Mouse (Mus musculus): Measurements from ENCODE around the gene Gm21970. TPM values are rescaled to one million over a fixed set of nuclear protein-coding genes. Genes with fewer than 3 reads are reported as not detected.

The Gm21970 gene
- polyA plus RNA-seq (2011; ENCODE audit: insufficient read depth, insufficient read length, low read depth, missing spikeins) = 1.6 TPM in 1 of 2 replicates, not detected in the other

GRCm38 (mm10) chr16:91391421-91391820 is at the start of gene Gm21970:
Gene Gm21970 (plus strand): TSS chr16:91391721.
- Histone ChIP-seq H3K4me3 (ENCODE audit: low read depth, low read length) (no peak within 1 kb of the TSS), H3K27me3 (ENCODE audit: control insufficient read depth, insufficient read depth, low read length, poor library complexity, severe bottlenecking) (no peaks in the 10 kb centered on the region), H3K9ac (ENCODE audit: low read depth, poor library complexity, severe bottlenecking) (no peak within 1 kb of the TSS), H3K27ac (ENCODE audit: insufficient read depth, low read length) (no peak within 1 kb of the TSS), H3K4me1 (ENCODE audit: control insufficient read depth, insufficient read depth, low read length) (no peaks in the 10 kb centered on the region), H3K9me3 (replicated peaks; ENCODE audit: control insufficient read depth, insufficient read depth, low read length, poor library complexity, severe bottlenecking) (no peaks in the 10 kb centered on the region), H3K36me3 (ENCODE audit: control insufficient read depth, insufficient read depth, low read length, poor library complexity, severe bottlenecking) (no peaks in the 10 kb centered on the region)
- TF ChIP-seq EP300 (IDR thresholded peaks at IDR 0.05; ENCODE audit: insufficient read depth, low read depth, low read length) (no peak), POLR2A (IDR thresholded peaks at IDR 0.05; ENCODE audit: insufficient read depth, low read length) (no peak), CTCF (IDR thresholded peaks at IDR 0.05; ENCODE audit: low read depth, low read length) (no peak)

- TF ChIP-seq EP300 (IDR thresholded peaks at IDR 0.05; ENCODE audit: insufficient read depth, low read depth, low read length) (no peak), POLR2A (IDR thresholded peaks at IDR 0.05; ENCODE audit: insufficient read depth, low read length) (no peak), CTCF (IDR thresholded peaks at IDR 0.05; ENCODE audit: low read depth, low read length) (no peak)
- Histone ChIP-seq H3K4me1 (ENCODE audit: control insufficient read depth, insufficient read depth, low read length) (no peaks in the 10 kb centered on the region), H3K27me3 (ENCODE audit: control insufficient read depth, insufficient read depth, low read length, poor library complexity, severe bottlenecking) (no peaks in the 10 kb centered on the region)
These were observed 45.0 kb upstream of the Gm21970 start for GRCm38 (mm10) chr16:91346491-91346890.

GRCm38 (mm10) chr16:91347491-91348263 is 43.8 kb upstream of the Gm21970 start:
- Histone ChIP-seq H3K4me3 (ENCODE audit: low read depth, low read length) (no peak overlapping the region), H3K27me3 (ENCODE audit: control insufficient read depth, insufficient read depth, low read length, poor library complexity, severe bottlenecking) (no peaks in the 10 kb centered on the region), H3K9ac (ENCODE audit: low read depth, poor library complexity, severe bottlenecking) (no peak overlapping the region), H3K36me3 (ENCODE audit: control insufficient read depth, insufficient read depth, low read length, poor library complexity, severe bottlenecking) (no peaks in the 10 kb centered on the region), H3K27ac (ENCODE audit: insufficient read depth, low read length) (no peak overlapping the region), H3K4me1 (ENCODE audit: control insufficient read depth, insufficient read depth, low read length) (no peaks in the 10 kb centered on the region), H3K9me3 (replicated peaks; ENCODE audit: control insufficient read depth, insufficient read depth, low read length, poor library complexity, severe bottlenecking) (no peaks in the 10 kb centered on the region)
- TF ChIP-seq EP300 (IDR thresholded peaks at IDR 0.05; ENCODE audit: insufficient read depth, low read depth, low read length) (no peak), CTCF (IDR thresholded peaks at IDR 0.05; ENCODE audit: low read depth, low read length) (no peak), POLR2A (IDR thresholded peaks at IDR 0.05; ENCODE audit: insufficient read depth, low read length) (no peak)

More at GRCm38 (mm10) chr16:91346491-91346890, 45.0 kb upstream of the Gm21970 start:
- Histone ChIP-seq H3K9me3 (replicated peaks; ENCODE audit: control insufficient read depth, insufficient read depth, low read length, poor library complexity, severe bottlenecking) (no peaks in the 10 kb centered on the region), H3K27ac (ENCODE audit: insufficient read depth, low read length) (no peak overlapping the region), H3K4me3 (ENCODE audit: low read depth, low read length) (no peak overlapping the region), H3K9ac (ENCODE audit: low read depth, poor library complexity, severe bottlenecking) (no peak overlapping the region), H3K36me3 (ENCODE audit: control insufficient read depth, insufficient read depth, low read length, poor library complexity, severe bottlenecking) (no peaks in the 10 kb centered on the region)

GRCm38 (mm10) chr16:91348264-91348565 is 43.3 kb upstream of the Gm21970 start:
- TF ChIP-seq EP300 (IDR thresholded peaks at IDR 0.05; ENCODE audit: insufficient read depth, low read depth, low read length) (no peak), POLR2A (IDR thresholded peaks at IDR 0.05; ENCODE audit: insufficient read depth, low read length) (no peak), CTCF (IDR thresholded peaks at IDR 0.05; ENCODE audit: low read depth, low read length) (no peak)
- no peaks in the 10 kb centered on the region for H3K27me3 ChIP-seq (ENCODE audit: control insufficient read depth, insufficient read depth, low read length, poor library complexity, severe bottlenecking)

GRCm38 (mm10) chr16:91348588-91349330 is 42.8 kb upstream of the Gm21970 start:
- H3K36me3 ChIP-seq (ENCODE audit: control insufficient read depth, insufficient read depth, low read length, poor library complexity, severe bottlenecking) = no peaks in the 10 kb centered on the region
- no peaks in the 10 kb centered on the region for H3K4me1 ChIP-seq (ENCODE audit: control insufficient read depth, insufficient read depth, low read length)
- no peaks in the 10 kb centered on the region for H3K27me3 ChIP-seq (ENCODE audit: control insufficient read depth, insufficient read depth, low read length, poor library complexity, severe bottlenecking)
- no peak overlapping the region for H3K4me3 ChIP-seq (ENCODE audit: low read depth, low read length)
- no peak overlapping the region for H3K27ac ChIP-seq (ENCODE audit: insufficient read depth, low read length)
- TF ChIP-seq CTCF (IDR thresholded peaks at IDR 0.05; ENCODE audit: low read depth, low read length) = no peak
- no peak for TF ChIP-seq EP300 (IDR thresholded peaks at IDR 0.05; ENCODE audit: insufficient read depth, low read depth, low read length)
- TF ChIP-seq POLR2A (IDR thresholded peaks at IDR 0.05; ENCODE audit: insufficient read depth, low read length) = no peak
- no peaks in the 10 kb centered on the region for H3K9me3 ChIP-seq (replicated peaks; ENCODE audit: control insufficient read depth, insufficient read depth, low read length, poor library complexity, severe bottlenecking)
- H3K9ac ChIP-seq (ENCODE audit: low read depth, poor library complexity, severe bottlenecking) = no peak overlapping the region

More at GRCm38 (mm10) chr16:91348264-91348565, 43.3 kb upstream of the Gm21970 start:
- no peak overlapping the region for H3K4me3 ChIP-seq (ENCODE audit: low read depth, low read length)
- no peaks in the 10 kb centered on the region for H3K4me1 ChIP-seq (ENCODE audit: control insufficient read depth, insufficient read depth, low read length)
- no peaks in the 10 kb centered on the region for H3K9me3 ChIP-seq (replicated peaks; ENCODE audit: control insufficient read depth, insufficient read depth, low read length, poor library complexity, severe bottlenecking)
- H3K27ac ChIP-seq (ENCODE audit: insufficient read depth, low read length) = no peak overlapping the region
- H3K36me3 ChIP-seq (ENCODE audit: control insufficient read depth, insufficient read depth, low read length, poor library complexity, severe bottlenecking) = no peaks in the 10 kb centered on the region
- H3K9ac ChIP-seq (ENCODE audit: low read depth, poor library complexity, severe bottlenecking) = no peak overlapping the region

All from ES-Bruce4 (cell line).